Mouse (Mus musculus) central nervous system, embryonic 11.5 days (tissue): ENCODE measurements around the gene Zfp661. TPM values are rescaled to one million over a fixed set of nuclear protein-coding genes. Genes with fewer than 3 reads are reported as not detected.

ENCODE experiments used
- polyA plus RNA-seq: library from polyadenylated mRNA; depleted of rRNA; stranded (reverse); fragments of >200 nt; gene quantifications from 2 replicates; pipeline ENCODE4 v1.2.3, GENCODE M21; 2012; rRNA removed

The Zfp661 gene
- polyA plus RNA-seq, result 10.0 TPM in 2 replicates

DNA sequence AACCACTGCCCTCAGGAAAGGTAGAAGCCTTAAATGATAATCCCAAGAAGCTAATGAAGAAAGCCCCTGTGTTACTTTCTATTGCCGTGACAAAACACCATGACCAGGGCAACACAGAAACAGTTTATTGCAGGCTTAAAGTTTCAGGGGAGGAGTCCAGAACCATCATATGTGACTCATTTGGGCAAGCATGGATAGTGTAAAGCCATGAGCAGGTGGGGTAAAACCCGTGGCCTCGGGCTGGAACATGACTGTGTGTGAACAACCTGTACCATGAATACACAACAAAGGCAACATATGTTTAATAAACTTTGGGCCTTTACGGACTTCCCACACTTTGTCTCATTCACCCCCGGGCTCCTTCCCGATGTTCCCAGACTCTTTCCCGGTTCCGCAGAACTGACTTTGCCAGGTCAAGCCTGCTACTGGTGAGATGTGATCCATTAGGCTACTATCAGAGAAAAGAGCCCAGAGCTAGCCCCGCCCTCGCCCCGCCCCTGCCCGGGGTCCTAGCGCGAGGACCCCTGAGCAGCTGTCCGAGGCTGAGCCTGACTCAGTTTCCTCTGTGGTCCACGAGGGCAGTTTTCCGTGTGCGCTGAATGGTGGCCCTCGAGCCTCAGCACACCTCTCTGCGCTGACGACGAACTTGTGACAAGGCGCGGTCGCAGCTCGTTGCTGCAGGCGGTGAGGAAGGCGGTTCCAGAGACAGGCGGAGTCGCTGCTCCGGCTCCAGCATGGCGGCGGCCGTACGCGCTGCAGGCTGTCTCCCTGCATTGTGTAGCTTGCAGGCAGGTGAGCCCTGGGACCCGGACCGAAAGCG is at the start of gene Zfp661, which contains the start of gene Mrps5:
Zfp661 (minus strand) TSS at position 401 of the 820 bp plus-strand sequence.
Mrps5 (plus strand) TSS at position 529 of the 820 bp plus-strand sequence.

DNA sequence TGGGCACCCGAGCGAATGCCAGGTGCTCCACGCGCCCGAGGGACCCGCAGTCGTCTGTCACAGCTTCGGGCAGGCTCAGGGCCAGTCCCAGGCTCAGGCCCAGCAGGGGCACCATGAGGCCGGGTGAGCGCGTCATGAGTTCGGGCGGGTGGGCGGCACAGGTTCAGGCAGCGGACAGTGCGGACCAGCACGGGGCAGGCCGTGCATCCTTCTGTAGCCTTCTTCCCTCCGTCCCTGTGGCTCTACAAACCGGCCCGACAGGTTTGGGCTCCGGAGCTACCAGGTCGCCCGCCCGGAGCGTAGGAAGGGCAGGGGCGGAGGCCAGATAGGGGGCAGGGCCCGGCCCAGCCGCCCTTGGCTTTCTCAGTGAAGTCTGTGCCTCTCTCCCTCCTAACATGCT is 45.7 kb downstream of the Zfp661 start, which contains the start of gene Prom2:
Prom2 (minus strand) TSS at position 283 of the 400 bp plus-strand sequence.

Other genes starting within 250 kb of the Zfp661 start
- gene Astl, start 248.5 kb downstream of the Zfp661 start, polyA plus RNA-seq, result not detected in 2 replicates
- gene Adra2b, start 223.9 kb downstream of the Zfp661 start, polyA plus RNA-seq, result 1.6 and 2.5 TPM in 2 replicates
- gene Gpat2, start 161.9 kb downstream of the Zfp661 start, polyA plus RNA-seq, result 0.16 and 0.27 TPM in 2 replicates
- gene Fahd2a, start 142.5 kb downstream of the Zfp661 start, polyA plus RNA-seq, result 19.9 and 31.3 TPM in 2 replicates
- gene Kcnip3, start 65.0 kb downstream of the Zfp661 start, polyA plus RNA-seq, result 3.6 TPM in 2 replicates
- 0.37 and 0.80 TPM in 2 replicates for gene Prom2, start 45.6 kb downstream of the Zfp661 start, polyA plus RNA-seq
- gene Mrps5, start 128 bp upstream of the Zfp661 start, polyA plus RNA-seq, result 97.0 and 105 TPM in 2 replicates
- 0.31 and 0.44 TPM in 2 replicates for gene Mal, start 69.6 kb upstream of the Zfp661 start, polyA plus RNA-seq
- gene Mall, start 142.8 kb upstream of the Zfp661 start, polyA plus RNA-seq, result 0.29 and 1.2 TPM in 2 replicates
- gene Nphp1, start 201.8 kb upstream of the Zfp661 start, polyA plus RNA-seq, result 33.4 and 52.5 TPM in 2 replicates
- 34.6 and 38.8 TPM in 2 replicates for gene Mtln, start 205.4 kb upstream of the Zfp661 start, polyA plus RNA-seq
- 39.1 and 57.6 TPM in 2 replicates for gene Bub1, start 244.8 kb upstream of the Zfp661 start, polyA plus RNA-seq